10 mouse cellular contexts compared by ENCODE assay signal in the genomic region with DNA sequence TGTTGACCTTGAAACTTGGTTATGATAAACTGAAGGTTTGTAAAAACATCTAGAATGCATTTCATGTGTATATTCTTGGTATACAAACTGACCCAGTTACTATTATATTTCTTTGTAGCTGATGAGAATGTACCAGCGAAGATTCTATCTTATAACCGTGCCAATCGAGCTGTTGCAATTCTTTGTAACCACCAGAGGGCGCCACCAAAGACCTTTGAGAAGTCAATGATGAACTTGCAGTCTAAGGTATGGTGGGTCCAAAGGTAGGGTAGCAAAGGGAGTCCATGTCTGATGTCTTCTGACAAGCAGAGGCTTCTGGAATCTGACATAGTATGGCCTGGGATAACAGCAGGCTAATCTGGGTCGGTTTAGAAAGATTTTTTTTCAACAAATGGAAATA. TPM values are rescaled to one million over a fixed set of nuclear protein-coding genes. Genes with fewer than 3 reads are reported as not detected.
DNase-seq lines count a peak whose midpoint lies in the region; ATAC-seq lines count a peak whose summit lies in the region.
"Had no signal": no experiment of that assay in that cellular context is flagged by ENCODE, and none has a peak within 500 bp of the region (broad histone marks: within the 10 kb centered on the region; RNA-seq: fewer than 3 reads in every experiment).

No protein-coding gene starts in this region.

- H3K36me3 ChIP-seq in liver, embryonic 12.5 days: peaks cover 97% of the 10 kb centered on the region

- H3K4me1 ChIP-seq in liver, embryonic 12.5 days: no peaks in the 10 kb centered on the region
- H3K4me1 ChIP-seq: heart, embryonic 15.5 days had no signal

- H3K9ac ChIP-seq in liver, embryonic 12.5 days: no peak overlapping the region
- H3K9ac ChIP-seq: heart, embryonic 15.5 days had no signal

- no peaks in the 10 kb centered on the region for H3K9me3 ChIP-seq in liver, embryonic 12.5 days (replicated peaks)
- H3K9me3 ChIP-seq: heart, embryonic 15.5 days; megakaryocyte, embryonic 14.5 days had no signal

- DNase-seq in cerebellum, adult 18-20 months: peak; percentile 53 to 64
- DNase-seq in cerebellum, adult 11 months: no peak
- peak; percentile 55 for DNase-seq in liver
- DNase-seq in adipocyte (ENCODE audit: low spot score): peak; percentile 61
- peak; percentile 61 to 75 for DNase-seq in kidney, postnatal 25 days
- DNase-seq in urinary bladder, postnatal 4 days (ENCODE audit: low spot score in 2 of 2): no peak

- no peak for ATAC-seq in liver, embryonic 12.5 days
- no peak for ATAC-seq in activated CD4-positive, CD25-positive, alpha-beta regulatory T cell, adult 4 months

- H3K27ac ChIP-seq in liver, embryonic 12.5 days: no peak overlapping the region
- H3K27ac ChIP-seq: heart, embryonic 15.5 days had no signal

- H3K4me2 ChIP-seq in liver, embryonic 12.5 days: no peak overlapping the region
- H3K4me2 ChIP-seq: heart, embryonic 15.5 days had no signal

- no peaks in the 10 kb centered on the region for H3K27me3 ChIP-seq in liver, embryonic 12.5 days (replicated peaks)
- H3K27me3 ChIP-seq: heart, embryonic 15.5 days; megakaryocyte, embryonic 14.5 days had no signal

- H3K4me3 ChIP-seq in liver, embryonic 12.5 days: no peak overlapping the region
- H3K4me3 ChIP-seq: heart, embryonic 15.5 days; megakaryocyte, embryonic 14.5 days had no signal

- 61% methylated on average over 5 of the region's 5 CpGs for WGBS in liver, embryonic 12.5 days (ENCODE audit: insufficient replicate concordance)

RNA-seq across cellular contexts. Expression of gene Plcg1, which starts 13.8 kb away (rescaled TPM):
- polyA plus RNA-seq in liver, embryonic 12.5 days (2016; fragmentation: Nextera tagmentation; extraction: Ambion mirVana): 11.7 and 16.0 TPM in 2 replicates
- polyA plus RNA-seq in activated CD4-positive, CD25-positive, alpha-beta regulatory T cell, adult 4 months (2017; shearing (Covaris generic)): 10 to 100 TPM; 52.7 to 59.0 TPM

Comparison
In these comparisons a context has a peak if more than half of its experiments do, and no peak if none do; other contexts are left out.
1. DNase-seq: peak in cerebellum, adult 18-20 months (2 of 2), liver (single experiment), adipocyte (single experiment) and kidney, postnatal 25 days (2 of 2); none in cerebellum, adult 11 months (single experiment) and urinary bladder, postnatal 4 days (0 of 2).